Mouse (Mus musculus) limb, embryonic 11.5 days (tissue): ENCODE measurements at regions not wholly inside any gene's neighbourhood (a gene's known extent, or its start where the extent isn't known, plus 50 kb on each side); places are given as distances from the start of the nearest gene placed in this dataset.
"Not testable (repeated sequence)": the region's sequence is repeated elsewhere in the genome, so short reads cannot be mapped to it uniquely, and the experiment has no call there.

Source experiments
- ATAC-seq: fragments of 200-750 bp; cut with Nextera tagmentation; 2 replicates; pipeline ENCODE4 v1.8.0; 2017; ENCODE audit warnings: low read depth; ENCODE audit not compliant: insufficient number of reproducible peaks, low FRiP score, low TSS enrichment
- DNase-seq: peaks from one replicate; pipeline ENCODE4 v3.0.0-alpha.2; 2015; ENCODE audit warnings: low spot score
- H3K27ac ChIP-seq: fragments of 300-500 bp; sonication (generic); replicated peaks from 2 replicates; pipeline ENCODE4 v1.5.1; 2014; ENCODE audit warnings: low read depth, mild to moderate bottlenecking, low read length
- H3K27me3 ChIP-seq: fragments of 300-500 bp; sonication (generic); 2 replicates; pipeline ENCODE4 v1.6.1; 2014; ENCODE audit warnings: mild to moderate bottlenecking, low read length, mixed read lengths; ENCODE audit not compliant: control insufficient read depth, insufficient read depth
- H3K36me3 ChIP-seq: fragments of 300-500 bp; sonication (generic); 2 replicates; pipeline ENCODE4 v1.6.1; 2014; ENCODE audit warnings: mild to moderate bottlenecking, low read length, moderate library complexity, mixed read lengths; ENCODE audit not compliant: control insufficient read depth, insufficient read depth
- H3K4me1 ChIP-seq: fragments of 300-500 bp; sonication (generic); 2 replicates; pipeline ENCODE4 v1.6.1; 2014; ENCODE audit warnings: low read length, mixed read lengths; ENCODE audit not compliant: control insufficient read depth, insufficient read depth
- H3K4me2 ChIP-seq: fragments of 300-500 bp; sonication (generic); 2 replicates; pipeline ENCODE4 v1.6.1; 2014; ENCODE audit warnings: low read depth, mild to moderate bottlenecking, moderate library complexity; ENCODE audit not compliant: severe bottlenecking
- H3K4me3 ChIP-seq: fragments of 300-500 bp; sonication (generic); 2 replicates; pipeline ENCODE4 v1.5.1; 2014; ENCODE audit warnings: low read depth, low read length
- H3K9ac ChIP-seq: fragments of 300-500 bp; sonication (generic); 2 replicates; pipeline ENCODE4 v1.6.1; 2014; ENCODE audit warnings: mild to moderate bottlenecking, low read length
- H3K9me3 ChIP-seq: fragments of 300-500 bp; sonication (generic); 2 replicates; pipeline ENCODE4 v1.6.1; 2016; ENCODE audit warnings: low read length; ENCODE audit not compliant: control insufficient read depth
- WGBS: fragments of 180-500 bp; shearing (Covaris S2); extraction: QIAGEN DNeasy Blood & Tissue Kit; methylation state at CpG from one replicate; pipeline ENCODE4 v1.1.7; 2014; 5-methylcytosine and 5-hydroxymethylcytosine counted together

DNA sequence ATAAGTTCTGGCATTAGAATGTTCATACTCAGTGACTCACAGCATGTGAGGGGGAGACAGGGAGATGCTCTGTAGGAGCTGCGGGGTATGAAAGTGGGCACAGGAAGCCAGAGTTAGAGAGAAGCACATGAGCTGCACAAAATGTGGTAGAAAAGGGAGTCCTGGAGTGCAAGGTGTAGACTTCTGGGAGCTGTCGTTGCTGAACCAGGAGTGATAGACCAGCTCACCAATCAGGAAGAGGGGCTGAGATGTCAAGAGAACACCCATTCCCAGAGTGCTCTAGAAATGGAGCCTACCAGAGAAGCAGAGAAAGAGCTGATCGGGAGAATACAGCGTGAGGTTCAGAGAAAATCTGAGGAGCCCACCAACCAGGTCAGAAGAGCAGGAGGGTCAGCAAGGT lies 262.2 kb upstream of the Kdm8 start:
- Histone ChIP-seq H3K27ac (no peak overlapping the region), H3K9ac (no peak overlapping the region), H3K36me3 (no peaks in the 10 kb centered on the region), H3K4me2 (no peak overlapping the region), H3K27me3 (no peaks in the 10 kb centered on the region), H3K9me3 (no peaks in the 10 kb centered on the region), H3K4me3 (no peak overlapping the region), H3K4me1 (no peaks in the 10 kb centered on the region)
- ATAC-seq = no peak
- DNase-seq = no peak
- WGBS = 86% methylated on average over 4 of the region's 4 CpGs

GRCm38 (mm10) chr7:125183011-125183410 lies 261.5 kb upstream of the Kdm8 start:
- not testable (repeated sequence) for H3K27ac ChIP-seq, H3K4me3 ChIP-seq, H3K9me3 ChIP-seq, H3K36me3 ChIP-seq, DNase-seq, H3K4me1 ChIP-seq, H3K4me2 ChIP-seq, H3K27me3 ChIP-seq, ATAC-seq, H3K9ac ChIP-seq
- WGBS = 89% methylated on average over 4 of the region's 4 CpGs

GRCm38 (mm10) chr7:125185037-125185679 lies 259.3 kb upstream of the Kdm8 start:
- WGBS = 76% methylated on average over 13 of the region's 13 CpGs
- no peak overlapping the region for H3K9ac ChIP-seq
- no peak for ATAC-seq
- no peak for DNase-seq
- no peaks in the 10 kb centered on the region for H3K9me3 ChIP-seq
- H3K4me1 ChIP-seq = no peaks in the 10 kb centered on the region
- H3K27me3 ChIP-seq = no peaks in the 10 kb centered on the region
- H3K27ac ChIP-seq = no peak overlapping the region
- H3K36me3 ChIP-seq = no peaks in the 10 kb centered on the region
- H3K4me2 ChIP-seq = no peak overlapping the region
- no peak overlapping the region for H3K4me3 ChIP-seq

- Histone ChIP-seq H3K4me2 (no peak overlapping the region), H3K27me3 (no peaks in the 10 kb centered on the region)
- WGBS = 90% methylated on average over 10 of the region's 10 CpGs
Measured at GRCm38 (mm10) chr7:125187011-125187740, 257.3 kb upstream of the Kdm8 start.

DNA sequence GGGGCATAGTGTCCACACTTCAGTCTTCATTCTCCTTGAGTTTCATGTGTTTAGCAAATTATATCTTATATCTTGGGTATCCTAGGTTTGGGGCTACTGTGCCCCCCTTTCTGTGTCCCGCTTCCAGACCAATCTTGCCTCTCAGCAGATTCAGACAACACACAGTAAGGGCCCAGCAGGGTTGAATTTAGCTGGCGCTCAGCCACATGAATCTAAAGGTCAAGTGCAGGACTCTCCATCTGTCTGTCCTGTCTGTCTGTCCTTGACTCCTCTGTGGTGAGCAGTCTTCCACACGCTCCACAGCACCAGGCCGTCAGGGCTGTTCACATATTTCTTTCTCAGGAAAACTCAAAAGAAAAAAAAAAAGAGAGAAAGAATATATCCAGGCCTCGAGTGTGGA lies 255.5 kb upstream of the Kdm8 start:
- H3K4me1 ChIP-seq = no peaks in the 10 kb centered on the region
- H3K27me3 ChIP-seq = no peaks in the 10 kb centered on the region
- no peak for ATAC-seq
- H3K36me3 ChIP-seq = no peaks in the 10 kb centered on the region
- no peaks in the 10 kb centered on the region for H3K9me3 ChIP-seq
- H3K4me2 ChIP-seq = no peak overlapping the region
- H3K9ac ChIP-seq = no peak overlapping the region
- no peak overlapping the region for H3K27ac ChIP-seq
- 87% methylated on average over 5 of the region's 5 CpGs for WGBS
- no peak for DNase-seq
- H3K4me3 ChIP-seq = no peak overlapping the region

More at GRCm38 (mm10) chr7:125187011-125187740, 257.3 kb upstream of the Kdm8 start:
- DNase-seq = no peak
- Histone ChIP-seq H3K27ac (no peak overlapping the region), H3K9me3 (no peaks in the 10 kb centered on the region), H3K4me1 (no peaks in the 10 kb centered on the region), H3K9ac (no peak overlapping the region), H3K4me3 (no peak overlapping the region), H3K36me3 (no peaks in the 10 kb centered on the region)
- no peak for ATAC-seq

DNA sequence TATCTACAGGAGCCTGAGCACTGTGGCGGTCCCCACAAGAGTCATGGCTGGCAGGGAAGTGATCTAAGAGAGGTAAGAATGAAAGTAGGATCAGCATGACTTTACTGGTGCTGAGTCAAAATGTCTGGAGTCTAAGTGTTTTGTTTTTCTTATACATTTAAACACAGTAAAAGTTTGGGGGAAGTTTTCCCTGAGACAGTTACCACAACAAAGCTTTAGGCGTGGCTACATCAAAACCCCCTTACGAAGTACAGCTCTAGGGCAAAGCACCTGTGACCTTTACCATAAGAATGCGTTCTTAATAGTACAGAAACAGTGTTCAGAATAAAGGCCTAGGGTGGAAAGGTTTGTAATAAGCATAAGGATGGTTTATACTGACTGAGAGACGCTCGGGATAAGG lies 254.4 kb upstream of the Kdm8 start:
- H3K27ac ChIP-seq = no peak overlapping the region
- no peaks in the 10 kb centered on the region for H3K4me1 ChIP-seq
- DNase-seq = no peak
- 82% methylated on average over 6 of the region's 6 CpGs for WGBS
- no peaks in the 10 kb centered on the region for H3K36me3 ChIP-seq
- no peaks in the 10 kb centered on the region for H3K9me3 ChIP-seq
- ATAC-seq = no peak
- H3K4me2 ChIP-seq = no peak overlapping the region
- H3K9ac ChIP-seq = no peak overlapping the region
- H3K27me3 ChIP-seq = no peaks in the 10 kb centered on the region
- H3K4me3 ChIP-seq = no peak overlapping the region

DNA sequence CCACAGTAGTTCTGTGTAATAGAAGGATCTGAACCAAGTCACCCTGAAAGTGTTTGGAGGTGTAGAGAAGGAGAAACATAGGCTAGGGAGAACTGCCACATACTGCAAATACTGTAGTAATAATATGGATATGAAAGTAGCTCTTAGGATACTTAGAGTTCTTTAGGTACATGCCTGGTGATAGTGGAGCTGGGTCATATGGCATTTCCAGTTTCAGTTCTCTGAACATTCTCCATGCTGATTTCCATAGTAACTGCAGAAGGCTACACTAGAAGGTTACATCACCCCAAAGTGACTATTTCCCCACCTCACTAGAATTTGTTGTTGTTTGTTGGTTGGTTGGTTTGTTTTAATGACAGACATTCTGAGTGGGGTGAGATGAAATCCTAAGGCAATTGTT lies 253.2 kb upstream of the Kdm8 start:
- Histone ChIP-seq H3K27me3 (no peaks in the 10 kb centered on the region), H3K4me3 (no peak overlapping the region), H3K36me3 (no peaks in the 10 kb centered on the region), H3K4me1 (no peaks in the 10 kb centered on the region), H3K27ac (no peak overlapping the region), H3K9me3 (no peaks in the 10 kb centered on the region), H3K9ac (no peak overlapping the region), H3K4me2 (no peak overlapping the region)
- ATAC-seq (no peak), DNase-seq (no peak)

DNA sequence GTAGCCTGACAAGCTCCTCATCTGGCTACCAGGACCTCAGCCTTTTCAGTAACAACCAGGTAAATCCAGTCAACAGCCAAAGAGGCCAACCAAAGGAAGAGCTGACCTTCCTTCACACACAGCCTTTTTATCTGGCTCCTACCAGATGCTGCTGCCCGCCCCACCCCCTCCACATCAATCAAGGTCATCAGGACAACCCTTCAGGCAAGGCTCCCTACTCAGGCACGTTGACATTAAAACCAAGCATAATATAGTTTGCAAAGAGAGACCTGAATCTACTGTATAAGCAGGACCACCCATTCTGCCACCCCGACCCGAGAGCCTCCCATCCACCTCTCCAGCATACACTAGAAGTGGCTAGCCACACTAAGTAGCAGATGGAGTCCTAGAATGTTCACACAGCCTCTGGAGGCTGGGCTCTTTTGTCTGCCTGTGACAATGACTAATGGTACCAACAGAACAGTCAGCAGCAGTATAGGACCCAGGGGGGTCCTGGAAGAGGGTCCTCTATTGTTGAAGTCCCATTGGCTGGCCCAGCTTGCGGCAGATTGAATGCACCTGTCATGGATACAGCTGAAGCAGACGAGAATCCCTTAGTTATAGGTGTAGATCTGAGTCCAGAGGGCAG lies 233.0 kb upstream of the Kdm8 start:
- Histone ChIP-seq H3K9ac (no peak overlapping the region), H3K27ac (no peak overlapping the region), H3K9me3 (no peaks in the 10 kb centered on the region), H3K36me3 (no peaks in the 10 kb centered on the region), H3K4me1 (no peaks in the 10 kb centered on the region), H3K4me3 (no peak overlapping the region), H3K4me2 (no peak overlapping the region), H3K27me3 (no peaks in the 10 kb centered on the region)
- no peak for ATAC-seq
- 68% methylated on average over 6 of the region's 6 CpGs for WGBS
- no peak for DNase-seq
